Mouse (Mus musculus) lung, embryonic 15.5 days (tissue): ENCODE measurements around the gene Tet3. TPM values are rescaled to one million over a fixed set of nuclear protein-coding genes. Genes with fewer than 3 reads are reported as not detected.

Experiments
- ATAC-seq: fragments of 200-750 bp; cut with Nextera tagmentation; 2 replicates; pipeline ENCODE4 v1.8.0; 2017; ENCODE audit warnings: moderate number of reproducible peaks, borderline replicate concordance; ENCODE audit not compliant: low FRiP score, low TSS enrichment; ENCODE audit errors: extremely low read depth
- H3K27ac ChIP-seq: fragments of 300-500 bp; sonication (generic); 2 replicates; pipeline ENCODE4 v1.5.1; 2015; ENCODE audit warnings: moderate library complexity, mild to moderate bottlenecking, inconsistent platforms
- H3K27me3 ChIP-seq: fragments of 300-500 bp; sonication (generic); 2 replicates; pipeline ENCODE4 v1.6.1; 2015; ENCODE audit warnings: inconsistent platforms
- H3K36me3 ChIP-seq: fragments of 300-500 bp; sonication (generic); 2 replicates; pipeline ENCODE4 v1.6.1; 2015; ENCODE audit warnings: inconsistent platforms
- H3K4me1 ChIP-seq: fragments of 300-500 bp; sonication (generic); 2 replicates; pipeline ENCODE4 v1.6.1; 2015; ENCODE audit warnings: inconsistent platforms
- H3K4me2 ChIP-seq: fragments of 300-500 bp; sonication (generic); 2 replicates; pipeline ENCODE4 v1.6.1; 2015; ENCODE audit warnings: inconsistent platforms, mild to moderate bottlenecking, moderate library complexity
- H3K4me3 ChIP-seq: fragments of 300-500 bp; sonication (generic); 2 replicates; pipeline ENCODE4 v1.5.1; 2015; ENCODE audit warnings: mild to moderate bottlenecking, inconsistent platforms
- H3K9ac ChIP-seq: fragments of 300-500 bp; sonication (generic); 2 replicates; pipeline ENCODE4 v1.6.1; 2015; ENCODE audit warnings: inconsistent platforms
- H3K9me3 ChIP-seq: fragments of 300-500 bp; sonication (generic); 2 replicates; pipeline ENCODE4 v1.6.1; 2016; ENCODE audit warnings: inconsistent platforms
- WGBS: fragments of 180-500 bp; shearing (Covaris S2); methylation state at CpG from one replicate; pipeline ENCODE4 v1.1.7; 2015; 5-methylcytosine and 5-hydroxymethylcytosine counted together
- polyA plus RNA-seq: library from polyadenylated mRNA; unstranded; fragments of >200 nt; fragmentation: Nextera tagmentation; extraction: Ambion mirVana; gene quantifications from 2 replicates; pipeline ENCODE4 v1.2.1, GENCODE M21; 2015

The Tet3 gene
- polyA plus RNA-seq, 1 experiment from 2014 or later, result 37.1 TPM

DNA sequence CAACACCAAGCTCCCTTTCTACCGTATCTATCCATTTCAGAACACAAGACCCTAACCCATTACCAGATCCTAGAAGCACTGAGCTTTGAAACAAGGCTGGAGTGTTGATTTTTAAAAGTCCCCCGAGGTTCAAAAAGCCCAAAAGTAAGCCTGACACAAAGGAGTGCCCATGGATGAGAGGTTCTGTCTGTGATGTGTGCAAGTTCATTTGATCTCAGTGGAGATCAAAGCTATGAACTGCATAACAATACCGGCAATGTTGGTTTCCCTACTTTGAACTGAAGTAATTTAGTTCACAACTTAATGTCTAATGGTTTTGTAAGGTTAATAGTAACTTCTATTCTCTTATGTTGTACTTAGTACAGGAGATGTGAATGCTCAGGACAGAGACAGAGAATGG is 21.7 kb downstream of the Tet3 start:
- Histone ChIP-seq H3K4me2 (no peak overlapping the region), H3K27me3 (no peaks in the 10 kb centered on the region), H3K4me3 (no peak overlapping the region), H3K36me3 (peaks cover 11% of the 10 kb centered on the region; the same call in 1 of the 2 replicates), H3K4me1 (peaks cover 67% of the 10 kb centered on the region), H3K9me3 (no peaks in the 10 kb centered on the region), H3K9ac (no peak overlapping the region), H3K27ac (no peak overlapping the region)
- no peak for ATAC-seq
- 83% methylated on average over 3 of the region's 3 CpGs for WGBS

DNA sequence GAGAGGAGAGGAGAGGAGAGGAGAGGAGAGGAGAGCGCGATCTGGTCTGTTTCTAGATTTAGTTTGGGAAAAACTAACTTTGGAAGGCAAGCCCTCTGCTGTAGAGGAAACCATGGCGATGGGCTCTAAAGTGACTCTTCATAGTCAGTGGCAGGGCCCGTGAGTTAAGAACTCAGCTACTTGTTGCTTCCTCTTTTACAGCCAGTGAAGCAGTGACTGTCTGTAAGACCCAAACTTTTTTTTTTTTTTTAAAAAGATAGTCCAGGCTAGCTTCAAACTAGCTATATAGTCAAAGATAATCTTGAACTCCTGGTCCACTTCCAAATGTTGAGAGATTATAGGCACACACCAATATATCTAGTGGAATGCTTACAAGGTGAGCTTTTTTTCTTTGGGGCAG is 22.3 kb downstream of the Tet3 start:
- H3K36me3 ChIP-seq, result peaks cover 11% of the 10 kb centered on the region; the same call in 1 of the 2 replicates
- no peak for ATAC-seq
- 62% methylated on average over 4 of the region's 4 CpGs for WGBS
- H3K4me2 ChIP-seq, result no peak overlapping the region
- H3K27me3 ChIP-seq, result no peaks in the 10 kb centered on the region
- H3K27ac ChIP-seq, result no peak overlapping the region
- H3K9ac ChIP-seq, result no peak overlapping the region
- H3K9me3 ChIP-seq, result no peaks in the 10 kb centered on the region
- no peak overlapping the region for H3K4me3 ChIP-seq
- H3K4me1 ChIP-seq, result peaks cover 65% of the 10 kb centered on the region

DNA sequence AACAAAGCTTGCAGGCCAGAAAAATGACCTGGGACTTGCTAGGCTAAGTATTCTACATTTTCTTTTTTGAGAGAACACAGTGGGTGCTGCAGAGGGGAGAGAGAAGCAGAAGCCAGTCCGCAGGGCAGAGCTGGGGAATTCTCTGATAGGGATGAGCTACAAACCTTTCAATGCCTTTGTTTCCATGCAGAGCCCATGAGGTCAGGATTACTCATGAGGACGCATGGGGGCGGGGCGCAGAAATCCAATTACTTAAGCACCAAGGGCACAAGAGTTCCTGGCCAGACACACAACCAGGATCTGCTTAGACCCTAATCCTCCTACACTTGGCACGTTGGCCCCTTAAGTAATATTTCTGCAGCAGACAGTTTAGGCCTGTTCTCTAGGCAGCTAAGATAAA is 23.7 kb downstream of the Tet3 start:
- H3K4me3 ChIP-seq, result no peak overlapping the region
- H3K27ac ChIP-seq, result no peak overlapping the region
- no peaks in the 10 kb centered on the region for H3K27me3 ChIP-seq
- peaks cover 55% of the 10 kb centered on the region for H3K4me1 ChIP-seq
- ATAC-seq, result no peak
- peaks cover 11% of the 10 kb centered on the region; the same call in 1 of the 2 replicates for H3K36me3 ChIP-seq
- WGBS, result 62% methylated on average over 5 of the region's 5 CpGs
- H3K9ac ChIP-seq, result no peak overlapping the region
- no peak overlapping the region for H3K4me2 ChIP-seq
- H3K9me3 ChIP-seq, result no peaks in the 10 kb centered on the region

DNA sequence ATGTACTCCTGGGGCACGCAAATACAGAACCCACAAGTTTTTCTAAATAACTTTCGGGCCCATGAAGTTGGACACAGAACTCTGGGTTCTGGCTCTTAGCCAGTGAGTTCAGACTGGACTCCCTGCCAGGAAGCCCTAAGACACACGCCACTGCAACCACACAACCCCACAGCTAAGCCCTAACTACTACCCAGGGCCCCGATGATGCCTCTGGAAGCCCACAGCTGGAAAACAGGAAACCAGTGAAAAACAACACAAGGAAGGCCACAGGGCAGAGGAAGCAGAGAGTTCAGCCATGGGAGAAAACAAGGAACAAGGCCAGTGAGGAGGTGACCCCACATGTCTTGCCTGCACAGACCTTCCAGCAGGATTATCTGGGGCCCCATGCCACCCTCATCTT is 25.3 kb downstream of the Tet3 start:
- WGBS, result 62% methylated on average over 4 of the region's 4 CpGs
- no peak for ATAC-seq
- Histone ChIP-seq H3K9ac (no peak overlapping the region), H3K4me3 (no peak overlapping the region), H3K9me3 (no peaks in the 10 kb centered on the region), H3K4me2 (no peak overlapping the region), H3K36me3 (peaks cover 18% of the 10 kb centered on the region), H3K27me3 (no peaks in the 10 kb centered on the region), H3K27ac (peak overlapping the region; percentile 36; the same call in 1 of the 2 replicates), H3K4me1 (peaks cover 43% of the 10 kb centered on the region)

DNA sequence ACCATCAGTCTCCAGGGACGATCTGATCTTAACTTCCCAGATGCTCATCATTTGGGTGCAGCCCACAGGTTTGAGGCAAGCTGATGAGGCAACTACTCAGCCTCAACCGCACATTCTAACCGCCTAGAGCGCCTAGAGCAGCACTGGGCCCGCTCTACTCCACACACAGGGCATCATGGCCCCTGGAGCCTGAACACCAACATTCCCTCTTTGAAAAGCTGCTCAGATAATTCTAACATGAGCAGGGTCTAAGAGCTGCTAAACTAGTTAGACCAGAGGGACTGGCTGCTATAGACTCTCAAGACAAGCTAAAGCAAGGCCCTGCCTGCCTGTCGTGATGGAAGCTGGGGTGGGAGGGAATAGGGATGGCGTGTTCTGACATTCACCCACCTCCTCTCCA is 25.9 kb downstream of the Tet3 start:
- peak overlapping the region; percentile 43 for H3K27ac ChIP-seq
- H3K36me3 ChIP-seq, result peaks cover 22% of the 10 kb centered on the region
- peaks cover 43% of the 10 kb centered on the region for H3K4me1 ChIP-seq
- ATAC-seq, result no peak
- no peak overlapping the region for H3K4me3 ChIP-seq
- no peak overlapping the region for H3K9ac ChIP-seq
- H3K9me3 ChIP-seq, result no peaks in the 10 kb centered on the region
- H3K27me3 ChIP-seq, result no peaks in the 10 kb centered on the region
- WGBS, result 63% methylated on average over 7 of the region's 7 CpGs
- no peak overlapping the region for H3K4me2 ChIP-seq

DNA sequence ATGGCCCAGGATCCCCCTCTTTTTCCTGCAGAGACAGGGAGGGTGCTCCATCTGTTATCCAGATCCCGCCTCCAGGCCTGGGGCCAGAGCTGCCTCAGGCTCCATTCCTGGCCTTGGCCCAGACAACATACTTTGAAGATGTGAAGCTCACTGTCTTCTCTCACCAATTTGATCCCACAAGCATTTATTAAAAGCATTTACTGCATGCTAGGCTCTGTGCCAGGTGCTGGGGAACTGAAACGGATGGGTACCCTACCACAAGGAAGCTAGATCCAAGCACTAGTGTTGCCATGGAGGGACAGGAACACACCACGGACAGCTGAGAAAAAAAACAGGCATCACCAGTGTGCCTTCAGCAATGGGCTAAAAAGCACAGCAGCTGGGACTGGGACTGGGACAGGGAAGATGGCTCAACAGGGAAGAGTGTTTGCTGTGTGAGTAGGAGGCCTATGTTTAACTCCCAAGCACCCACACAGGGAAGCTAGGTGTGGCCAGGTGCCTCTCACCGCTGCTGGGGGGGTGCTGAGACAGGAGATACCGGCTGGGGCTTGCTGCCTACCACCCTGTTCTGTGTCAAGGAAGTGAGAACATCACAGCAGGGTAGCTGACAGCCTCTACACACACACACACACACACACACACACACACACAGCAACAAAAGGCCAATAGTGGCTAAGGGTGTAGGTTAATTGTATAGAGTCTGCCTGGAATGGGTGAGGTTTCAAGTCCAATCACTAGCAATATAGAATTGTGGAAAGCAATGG is 30.7 kb downstream of the Tet3 start:
- WGBS, result 36% methylated on average over 5 of the region's 5 CpGs
- peak; percentile 47; the same call in 1 of the 2 replicates for ATAC-seq
- H3K4me2 ChIP-seq, result no peak overlapping the region

DNA sequence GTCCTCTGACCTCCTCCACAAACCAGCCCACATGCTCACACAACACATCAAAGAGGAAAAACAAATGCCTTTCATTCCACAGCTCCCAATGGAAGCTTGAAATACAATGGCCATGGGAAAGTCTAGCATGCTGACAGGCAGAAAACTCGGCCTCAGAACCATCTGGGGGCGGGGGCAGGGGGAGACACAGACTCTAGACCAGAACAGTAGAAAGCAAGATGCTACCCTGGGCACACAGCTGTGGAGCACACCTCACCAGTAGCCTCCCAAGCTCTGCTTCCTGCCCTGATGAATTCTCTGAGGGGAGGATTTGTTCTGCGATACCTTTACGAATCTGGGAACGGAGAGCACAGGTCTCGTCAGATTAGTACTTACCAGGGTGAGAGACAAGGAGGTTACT is 31.4 kb downstream of the Tet3 start:
- no peak overlapping the region for H3K9ac ChIP-seq
- H3K36me3 ChIP-seq, result peaks cover 31% of the 10 kb centered on the region

More for the DNA sequence above, 30.7 kb downstream of the Tet3 start:
- H3K4me3 ChIP-seq, result no peak overlapping the region
- peak overlapping the region; percentile 25 for H3K27ac ChIP-seq
- peaks cover 27% of the 10 kb centered on the region for H3K36me3 ChIP-seq
- H3K9me3 ChIP-seq, result no peaks in the 10 kb centered on the region
- H3K9ac ChIP-seq, result no peak overlapping the region
- peaks cover 38% of the 10 kb centered on the region for H3K4me1 ChIP-seq
- no peaks in the 10 kb centered on the region for H3K27me3 ChIP-seq

DNA sequence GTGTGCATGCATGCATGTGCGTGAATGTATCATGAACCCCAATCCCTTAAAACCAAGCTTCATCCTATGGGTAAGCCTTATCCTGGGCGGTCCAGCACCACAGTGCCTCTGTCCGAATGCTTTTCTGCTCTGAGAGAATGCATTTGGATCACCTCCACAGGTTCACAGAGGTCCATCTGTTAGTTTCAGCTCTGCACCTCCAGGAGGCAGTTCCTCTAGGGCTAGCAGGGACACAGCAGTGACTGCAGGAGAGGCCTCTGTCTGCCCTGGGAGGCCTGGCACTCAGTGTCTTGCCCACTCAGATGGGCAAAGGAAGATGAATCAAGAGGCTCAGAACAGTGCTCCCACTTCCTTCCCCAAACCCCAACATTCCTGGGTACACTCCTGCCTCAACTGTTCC is 32.3 kb downstream of the Tet3 start:
- H3K9me3 ChIP-seq, result no peaks in the 10 kb centered on the region
- 94% methylated on average over 3 of the region's 3 CpGs for WGBS
- H3K4me1 ChIP-seq, result peaks cover 38% of the 10 kb centered on the region
- H3K9ac ChIP-seq, result no peak overlapping the region
- no peak overlapping the region for H3K4me3 ChIP-seq
- peaks cover 31% of the 10 kb centered on the region for H3K36me3 ChIP-seq
- no peaks in the 10 kb centered on the region for H3K27me3 ChIP-seq
- ATAC-seq, result no peak
- no peak overlapping the region for H3K4me2 ChIP-seq
- H3K27ac ChIP-seq, result no peak overlapping the region

More for the DNA sequence above, 31.4 kb downstream of the Tet3 start:
- Histone ChIP-seq H3K4me3 (no peak overlapping the region), H3K9me3 (no peaks in the 10 kb centered on the region), H3K27me3 (no peaks in the 10 kb centered on the region), H3K4me2 (no peak overlapping the region), H3K4me1 (peaks cover 37% of the 10 kb centered on the region), H3K27ac (peak overlapping the region; percentile 24; the same call in 1 of the 2 replicates)
- 66% methylated on average over 6 of the region's 6 CpGs for WGBS
- ATAC-seq, result peak; percentile 21; the same call in 1 of the 2 replicates

DNA sequence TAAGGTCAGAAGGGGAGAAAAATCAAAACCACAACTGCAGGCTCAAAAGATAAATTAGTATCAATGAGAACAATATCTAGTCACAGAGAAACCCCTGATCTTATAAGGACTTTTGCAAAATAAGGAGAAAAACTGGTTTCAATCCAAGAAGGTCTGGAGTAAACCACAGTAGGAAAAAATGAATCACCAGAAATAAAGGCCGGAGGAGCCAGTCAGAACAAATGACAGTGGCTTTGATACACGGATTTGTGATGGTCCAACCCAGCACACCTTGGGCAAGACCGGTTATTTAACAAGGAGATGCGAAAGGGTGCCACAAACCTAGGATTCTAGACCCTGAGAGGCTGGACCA is 34.9 kb downstream of the Tet3 start:
- ATAC-seq, result no peak
- Histone ChIP-seq H3K4me3 (no peak overlapping the region), H3K36me3 (peaks cover 24% of the 10 kb centered on the region), H3K4me2 (no peak overlapping the region), H3K27me3 (no peaks in the 10 kb centered on the region), H3K4me1 (peaks cover 40% of the 10 kb centered on the region), H3K9ac (no peak overlapping the region), H3K9me3 (no peaks in the 10 kb centered on the region), H3K27ac (no peak overlapping the region)
- 84% methylated on average over 4 of the region's 4 CpGs for WGBS

DNA sequence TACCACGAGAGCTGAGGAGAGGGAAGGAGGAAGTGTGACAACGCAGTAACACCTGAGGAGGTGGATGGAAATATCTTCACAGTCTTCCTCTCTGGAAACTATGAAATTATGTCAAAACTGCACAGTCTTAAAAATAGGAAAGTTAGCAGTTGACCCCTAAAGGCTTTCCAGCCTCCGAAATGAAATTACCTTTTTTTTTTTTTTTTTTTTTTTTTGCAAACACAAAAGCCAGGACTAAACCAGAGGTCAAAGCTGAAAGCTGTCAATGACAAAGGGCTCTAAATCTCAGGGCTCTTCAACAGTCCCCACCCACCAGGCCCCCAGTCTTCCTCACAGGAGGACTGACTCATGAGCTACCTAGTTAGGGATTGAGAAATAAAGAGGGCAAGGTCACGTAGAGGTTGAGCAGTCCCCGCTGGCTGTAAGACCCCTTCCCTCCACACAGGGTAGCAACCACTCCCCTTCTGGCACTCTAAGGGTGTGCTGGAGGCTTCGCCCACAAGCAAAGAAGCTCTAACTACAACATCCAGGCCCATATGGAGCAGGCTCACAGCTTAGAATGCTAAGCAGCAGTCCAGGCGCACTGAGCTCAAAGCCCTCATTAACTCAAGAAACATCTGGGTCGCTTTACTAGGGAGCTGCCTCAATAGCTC is 35.4 kb downstream of the Tet3 start:
- Histone ChIP-seq H3K4me2 (no peak overlapping the region), H3K27me3 (no peaks in the 10 kb centered on the region), H3K4me3 (no peak overlapping the region), H3K36me3 (peaks cover 24% of the 10 kb centered on the region), H3K4me1 (peaks cover 38% of the 10 kb centered on the region), H3K9me3 (no peaks in the 10 kb centered on the region), H3K27ac (peak overlapping the region; percentile 74; the same call in 1 of the 2 replicates), H3K9ac (no peak overlapping the region)
- ATAC-seq, result no peak
- 61% methylated on average over 8 of the region's 8 CpGs for WGBS

DNA sequence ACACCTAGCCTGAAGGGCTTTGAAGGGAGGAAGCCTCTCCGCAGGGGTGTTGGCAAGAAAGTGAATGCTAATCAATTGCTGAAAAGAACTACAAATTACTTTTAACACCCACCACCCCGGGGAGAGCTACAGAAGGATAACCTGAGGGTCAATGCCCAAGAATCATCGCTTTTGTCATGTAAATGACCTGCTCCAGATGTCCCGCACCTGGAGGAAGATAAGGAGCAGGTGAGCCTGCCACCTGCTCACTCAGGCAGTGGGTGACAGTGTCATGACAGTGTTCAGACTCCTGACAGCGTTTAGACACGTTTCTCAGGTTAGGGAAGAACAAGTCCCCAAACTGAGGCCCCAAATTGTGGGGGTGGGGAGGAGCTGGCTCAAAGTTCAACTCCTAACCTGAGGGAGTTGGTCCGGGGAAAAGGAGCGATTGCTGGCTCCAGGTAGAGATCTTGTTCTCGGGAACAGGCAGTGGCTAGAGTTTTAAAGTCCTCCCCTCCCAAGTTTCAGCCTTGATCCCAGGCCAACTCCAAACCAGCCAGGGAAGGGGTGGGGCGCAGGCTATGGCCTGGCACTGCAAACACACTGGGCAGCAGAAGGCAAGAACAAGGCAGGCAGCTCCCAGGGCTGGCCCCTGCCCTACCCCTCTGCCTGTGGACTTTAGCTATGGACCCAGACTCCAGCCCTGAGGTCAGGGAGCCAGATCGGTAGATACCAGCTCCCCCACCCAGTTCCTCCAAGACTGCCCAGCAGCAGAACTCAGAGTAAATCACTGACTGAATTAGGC is 36.8 kb downstream of the Tet3 start:
- H3K4me2 ChIP-seq, result no peak overlapping the region
- H3K4me3 ChIP-seq, result no peak overlapping the region
- 27% methylated on average over 11 of the region's 11 CpGs for WGBS
- peaks cover 15% of the 10 kb centered on the region for H3K36me3 ChIP-seq
- ATAC-seq, result peak; percentile 63; the same call in 1 of the 2 replicates
- peaks cover 32% of the 10 kb centered on the region for H3K4me1 ChIP-seq
- no peaks in the 10 kb centered on the region for H3K9me3 ChIP-seq
- peak overlapping the region; percentile 74 for H3K27ac ChIP-seq
- H3K27me3 ChIP-seq, result no peaks in the 10 kb centered on the region
- H3K9ac ChIP-seq, result no peak overlapping the region
